Mouse (Mus musculus) ES-CJ7 (cell line): ENCODE results near the gene Asb11.

Experiments used
- DNase-seq: peaks from one replicate; pipeline ENCODE4 v3.0.0; 2011; ENCODE audit warnings: low read depth, low spot score

Gene Asb11

DNA sequence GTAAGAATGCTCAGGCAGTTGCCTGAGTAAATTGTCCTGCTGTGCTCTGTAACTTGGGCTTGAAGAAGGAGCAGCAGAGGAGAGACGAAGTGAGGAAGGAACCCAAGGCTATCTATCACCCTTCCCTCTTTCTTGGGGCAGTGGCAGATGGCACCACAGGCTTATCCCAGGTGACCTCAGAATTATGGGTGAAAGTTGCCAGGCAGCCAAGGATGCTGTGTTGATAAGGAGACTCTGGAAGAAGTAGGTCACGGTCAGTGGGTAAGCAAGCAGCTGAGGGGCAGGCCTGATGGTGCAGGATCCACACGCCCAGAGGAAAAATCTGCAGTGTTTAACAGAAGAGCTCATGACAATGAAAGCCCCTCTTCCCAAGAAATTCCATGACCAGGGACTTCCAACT is 4.5 kb downstream of the Asb11 start:
- no peak for DNase-seq

GRCm38 (mm10) chrX:164445601-164446000 is 8.8 kb downstream of the Asb11 start:
- no peak for DNase-seq

- DNase-seq = peak; percentile 41
Observed at GRCm38 (mm10) chrX:164446106-164446551, 9.3 kb downstream of the Asb11 start.

GRCm38 (mm10) chrX:164446835-164447681 is 10.3 kb downstream of the Asb11 start:
- no peak for DNase-seq

GRCm38 (mm10) chrX:164447682-164448071 is 10.9 kb downstream of the Asb11 start:
- DNase-seq = no peak

GRCm38 (mm10) chrX:164449201-164449600 is 12.4 kb downstream of the Asb11 start:
- peak; percentile 47 for DNase-seq

- DNase-seq = no peak
Observed at GRCm38 (mm10) chrX:164459205-164459878, 22.5 kb downstream of the Asb11 start.

GRCm38 (mm10) chrX:164502258-164502657 is 65.5 kb downstream of the Asb11 start:
- no peak for DNase-seq

DNA sequence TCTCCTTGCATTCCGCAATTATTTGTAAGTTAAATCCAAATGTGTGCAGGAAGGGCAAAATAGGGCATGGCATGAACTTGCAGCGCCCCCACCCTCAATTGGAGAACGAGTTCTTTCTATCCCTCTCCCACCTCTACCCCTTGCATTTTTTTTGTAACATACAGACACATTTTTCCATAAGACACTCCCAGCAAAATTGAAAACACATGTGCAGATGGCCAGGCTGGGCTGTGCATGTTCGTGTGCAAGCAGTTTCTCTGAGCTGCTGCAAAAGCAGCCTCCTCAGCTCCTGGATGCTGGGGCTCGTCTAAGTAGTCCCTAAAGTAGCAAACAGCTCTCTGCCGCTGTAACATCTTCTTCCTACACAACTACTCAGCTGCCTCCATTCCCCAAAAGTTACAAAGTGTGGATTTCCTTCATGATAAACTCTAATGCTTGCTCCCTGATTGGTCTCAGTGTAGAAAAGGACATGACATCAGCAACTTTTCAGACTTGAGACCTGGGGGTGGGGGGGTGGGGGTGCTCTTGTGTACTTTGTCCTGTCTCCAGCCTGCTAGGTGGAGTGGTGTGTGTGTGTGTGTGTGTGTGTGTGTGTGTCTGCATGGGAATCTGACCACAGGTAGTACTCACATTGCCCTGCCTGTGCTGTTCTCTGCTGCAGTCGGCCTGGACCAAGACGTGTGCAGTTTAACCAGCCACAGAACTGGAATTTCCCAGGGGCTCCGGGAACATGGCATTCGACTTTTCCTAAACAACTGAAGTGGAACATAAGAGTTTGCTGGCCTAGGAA is 69.1 kb downstream of the Asb11 start, which contains the start of gene Asb9:
Gene Asb9 (plus strand): TSS at position 619 of the 790 bp plus-strand sequence.
- no peak for DNase-seq

DNA sequence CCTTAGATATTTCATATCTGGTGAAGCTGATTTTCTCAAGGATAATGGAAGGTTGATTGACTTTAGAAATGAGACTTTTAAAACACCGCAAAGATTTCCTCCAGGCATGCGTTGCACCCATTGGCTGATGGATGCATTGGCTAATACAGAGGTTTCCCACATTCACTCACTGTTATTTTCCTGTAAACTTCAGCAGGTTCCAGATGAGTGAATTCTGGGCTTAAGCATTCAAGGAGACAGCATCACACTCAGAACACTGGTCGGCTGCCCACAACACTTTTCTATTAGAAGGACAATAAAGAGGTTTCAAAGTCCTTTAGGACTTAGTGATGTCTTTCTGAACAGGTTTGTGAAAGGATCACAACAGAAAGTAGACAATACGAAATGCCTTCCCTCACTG is 70.3 kb downstream of the Asb11 start:
- no peak for DNase-seq

DNA sequence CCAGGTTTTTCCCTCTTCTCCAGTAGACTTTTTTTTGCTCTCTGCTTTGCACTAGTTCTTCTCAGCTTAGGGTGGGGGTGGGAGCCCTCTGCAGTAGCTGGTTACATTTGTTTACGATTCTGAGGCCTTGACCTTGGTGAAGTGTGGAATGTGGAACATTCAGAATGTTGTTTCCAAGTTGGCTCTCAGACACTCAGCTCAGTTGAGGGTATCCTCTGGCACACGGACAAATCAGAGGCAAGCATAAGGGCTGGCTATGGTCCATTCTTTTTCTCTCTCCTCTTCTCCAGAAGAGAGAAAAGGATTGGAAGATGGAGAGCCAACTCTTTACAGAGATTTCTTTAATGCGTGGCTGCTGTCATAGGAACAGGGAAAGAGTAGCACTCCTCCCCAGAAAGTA is 71.9 kb downstream of the Asb11 start:
- DNase-seq = peak; percentile 9
